Mouse (Mus musculus): ENCODE measurements around the gene Gm17416. TPM values are rescaled to one million over a fixed set of nuclear protein-coding genes. Genes with fewer than 3 reads are reported as not detected.

Gm17416 gene
- polyA plus RNA-seq, 1 experiment from 2014 or later: not detected

- Histone ChIP-seq H3K27ac (replicated peaks) (no peak within 1 kb of the TSS), H3K4me3 (replicated peaks) (no peak within 1 kb of the TSS), H3K27me3 (no peaks in the 10 kb centered on the region), H3K9me3 (replicated peaks) (no peaks in the 10 kb centered on the region), H3K4me1 (replicated peaks) (no peaks in the 10 kb centered on the region), H3K4me2 (no peak within 1 kb of the TSS), H3K9ac (no peak within 1 kb of the TSS), H3K36me3 (replicated peaks) (no peaks in the 10 kb centered on the region)
- no peak for ATAC-seq (ENCODE audit: insufficient read depth)
- WGBS (ENCODE audit: insufficient replicate concordance): 44% methylated on average over 11 of the region's 11 CpGs
Measured at GRCm38 (mm10) chr2:152572114-152572794, 3.1 kb downstream of the Gm17416 start, which contains the start of gene Defb21. Gene Defb21, plus strand, starts transcription at chr2:152572744.

- Histone ChIP-seq H3K36me3 (replicated peaks) (no peaks in the 10 kb centered on the region), H3K27me3 (no peaks in the 10 kb centered on the region), H3K4me2 (no peak overlapping the region), H3K4me1 (replicated peaks) (no peaks in the 10 kb centered on the region), H3K9me3 (replicated peaks) (no peaks in the 10 kb centered on the region), H3K27ac (replicated peaks) (no peak overlapping the region), H3K4me3 (replicated peaks) (no peak overlapping the region), H3K9ac (no peak overlapping the region)
- no peak for ATAC-seq (ENCODE audit: insufficient read depth)
- 73% methylated on average over 8 of the region's 8 CpGs for WGBS (ENCODE audit: insufficient replicate concordance)
Measured at GRCm38 (mm10) chr2:152573484-152573883, 4.3 kb downstream of the Gm17416 start.

GRCm38 (mm10) chr2:152580107-152580506, 11.0 kb downstream of the Gm17416 start, which contains the start of gene Defb19:
Gene Defb19, minus strand, starts transcription at chr2:152580312.
- Histone ChIP-seq H3K4me2 (no peak within 1 kb of the TSS), H3K27me3 (no peaks in the 10 kb centered on the region), H3K4me3 (replicated peaks) (no peak within 1 kb of the TSS), H3K9me3 (replicated peaks) (no peaks in the 10 kb centered on the region), H3K9ac (no peak within 1 kb of the TSS), H3K27ac (replicated peaks) (no peak within 1 kb of the TSS), H3K36me3 (replicated peaks) (no peaks in the 10 kb centered on the region), H3K4me1 (replicated peaks) (no peaks in the 10 kb centered on the region)
- 44% methylated on average over 7 of the region's 7 CpGs for WGBS (ENCODE audit: insufficient replicate concordance)
- ATAC-seq (ENCODE audit: insufficient read depth): no peak

GRCm38 (mm10) chr2:152580612-152581011, 11.5 kb downstream of the Gm17416 start:
- 59% methylated on average over 11 of the region's 11 CpGs for WGBS (ENCODE audit: insufficient replicate concordance)
- no peak for ATAC-seq (ENCODE audit: insufficient read depth)
- Histone ChIP-seq H3K4me1 (replicated peaks) (no peaks in the 10 kb centered on the region), H3K9ac (no peak overlapping the region), H3K36me3 (replicated peaks) (no peaks in the 10 kb centered on the region), H3K9me3 (replicated peaks) (no peaks in the 10 kb centered on the region), H3K4me3 (replicated peaks) (no peak overlapping the region), H3K4me2 (no peak overlapping the region), H3K27ac (replicated peaks) (no peak overlapping the region), H3K27me3 (no peaks in the 10 kb centered on the region)

DNA sequence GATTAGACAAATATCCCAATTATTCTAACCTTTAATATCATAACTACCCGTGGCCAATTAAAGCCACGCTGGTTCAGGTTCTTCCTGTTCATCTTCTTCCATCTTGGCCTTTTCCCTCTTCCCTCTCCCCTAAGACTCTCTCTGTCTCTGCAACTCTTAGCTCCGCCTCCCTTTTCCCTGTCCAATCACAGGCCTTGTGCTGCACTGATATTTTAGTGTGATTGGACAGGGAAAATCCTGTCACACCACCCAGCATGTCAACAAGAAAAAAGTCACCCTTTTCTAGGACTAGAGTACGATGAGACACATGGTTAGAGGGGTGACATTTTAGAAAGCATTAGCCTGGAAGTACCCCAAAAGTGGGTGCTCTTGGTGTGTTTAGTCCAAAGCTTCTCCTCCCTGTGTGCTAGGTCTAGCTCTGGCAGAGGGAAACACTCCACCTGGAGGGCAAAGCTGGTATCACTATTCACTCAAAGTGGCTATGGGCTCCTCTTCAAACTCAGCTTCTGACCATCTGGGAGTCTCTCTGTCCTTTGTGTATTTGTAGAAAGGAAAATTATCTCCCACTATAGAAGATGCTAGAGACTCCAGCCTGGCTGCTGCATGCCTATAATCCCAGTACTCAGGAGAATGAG, 17.9 kb downstream of the Gm17416 start:
- Histone ChIP-seq H3K36me3 (replicated peaks) (no peaks in the 10 kb centered on the region), H3K4me3 (replicated peaks) (no peak overlapping the region), H3K4me2 (no peak overlapping the region), H3K27ac (replicated peaks) (no peak overlapping the region), H3K9me3 (replicated peaks) (no peaks in the 10 kb centered on the region), H3K4me1 (replicated peaks) (no peaks in the 10 kb centered on the region), H3K27me3 (no peaks in the 10 kb centered on the region), H3K9ac (no peak overlapping the region)
- no peak for ATAC-seq (ENCODE audit: insufficient read depth)
- WGBS (ENCODE audit: insufficient replicate concordance): 52% methylated on average over 4 of the region's 4 CpGs

- Histone ChIP-seq H3K4me1 (replicated peaks) (no peaks in the 10 kb centered on the region), H3K4me2 (no peak overlapping the region), H3K9me3 (replicated peaks) (no peaks in the 10 kb centered on the region), H3K27ac (replicated peaks) (no peak overlapping the region), H3K9ac (no peak overlapping the region), H3K4me3 (replicated peaks) (no peak overlapping the region), H3K36me3 (replicated peaks) (no peaks in the 10 kb centered on the region), H3K27me3 (no peaks in the 10 kb centered on the region)
- 36% methylated on average over 2 of the region's 2 CpGs for WGBS (ENCODE audit: insufficient replicate concordance)
- ATAC-seq (ENCODE audit: insufficient read depth): no peak
Measured at GRCm38 (mm10) chr2:152588450-152588849, 19.3 kb downstream of the Gm17416 start.

GRCm38 (mm10) chr2:152589021-152589420, 19.9 kb downstream of the Gm17416 start:
- Histone ChIP-seq H3K9ac (no peak overlapping the region), H3K4me3 (replicated peaks) (no peak overlapping the region), H3K4me2 (no peak overlapping the region), H3K9me3 (replicated peaks) (no peaks in the 10 kb centered on the region), H3K4me1 (replicated peaks) (no peaks in the 10 kb centered on the region), H3K27me3 (no peaks in the 10 kb centered on the region), H3K27ac (replicated peaks) (no peak overlapping the region), H3K36me3 (replicated peaks) (no peaks in the 10 kb centered on the region)
- WGBS (ENCODE audit: insufficient replicate concordance): 32% methylated on average over 6 of the region's 6 CpGs
- no peak for ATAC-seq (ENCODE audit: insufficient read depth)

DNA sequence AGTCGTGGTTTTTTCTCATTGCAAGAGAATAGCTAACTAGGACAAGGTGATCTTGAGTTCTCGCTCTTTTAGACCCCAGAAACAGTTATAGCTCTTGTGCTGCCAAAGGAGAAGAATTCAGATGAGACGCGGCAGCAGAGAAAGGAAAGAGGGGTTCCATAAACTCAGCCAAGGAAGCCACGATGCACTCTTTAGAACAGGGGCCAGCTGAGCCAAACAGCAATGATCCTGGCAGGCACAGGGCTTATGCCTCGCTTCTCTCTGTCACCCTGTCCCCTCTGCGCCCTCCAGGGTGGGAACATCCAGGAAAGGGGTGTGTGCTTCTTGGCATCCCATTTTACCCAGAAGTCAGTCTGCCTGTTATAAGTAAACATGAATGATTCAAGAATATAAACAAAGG, 30.2 kb downstream of the Gm17416 start, which contains the start of gene Defb45:
Gene Defb45 (minus strand): TSS at position 101 of the 400 bp plus-strand sequence.
- no peak for ATAC-seq (ENCODE audit: insufficient read depth)
- WGBS (ENCODE audit: insufficient replicate concordance): 56% methylated on average over 7 of the region's 7 CpGs
- Histone ChIP-seq H3K4me2 (no peak within 1 kb of the TSS), H3K27me3 (no peaks in the 10 kb centered on the region), H3K9me3 (replicated peaks) (no peaks in the 10 kb centered on the region), H3K4me3 (replicated peaks) (no peak within 1 kb of the TSS), H3K4me1 (replicated peaks) (no peaks in the 10 kb centered on the region), H3K9ac (no peak within 1 kb of the TSS), H3K27ac (replicated peaks) (no peak within 1 kb of the TSS), H3K36me3 (replicated peaks) (no peaks in the 10 kb centered on the region)

GRCm38 (mm10) chr2:152600076-152600475, 30.9 kb downstream of the Gm17416 start:
- H3K4me1 ChIP-seq (replicated peaks): no peaks in the 10 kb centered on the region
- WGBS (ENCODE audit: insufficient replicate concordance): 73% methylated on average over 6 of the region's 6 CpGs
- no peak overlapping the region for H3K4me2 ChIP-seq
- no peaks in the 10 kb centered on the region for H3K9me3 ChIP-seq (replicated peaks)
- no peak overlapping the region for H3K4me3 ChIP-seq (replicated peaks)
- no peaks in the 10 kb centered on the region for H3K27me3 ChIP-seq
- no peaks in the 10 kb centered on the region for H3K36me3 ChIP-seq (replicated peaks)
- H3K27ac ChIP-seq (replicated peaks): no peak overlapping the region
- no peak overlapping the region for H3K9ac ChIP-seq
- no peak for ATAC-seq (ENCODE audit: insufficient read depth)

DNA sequence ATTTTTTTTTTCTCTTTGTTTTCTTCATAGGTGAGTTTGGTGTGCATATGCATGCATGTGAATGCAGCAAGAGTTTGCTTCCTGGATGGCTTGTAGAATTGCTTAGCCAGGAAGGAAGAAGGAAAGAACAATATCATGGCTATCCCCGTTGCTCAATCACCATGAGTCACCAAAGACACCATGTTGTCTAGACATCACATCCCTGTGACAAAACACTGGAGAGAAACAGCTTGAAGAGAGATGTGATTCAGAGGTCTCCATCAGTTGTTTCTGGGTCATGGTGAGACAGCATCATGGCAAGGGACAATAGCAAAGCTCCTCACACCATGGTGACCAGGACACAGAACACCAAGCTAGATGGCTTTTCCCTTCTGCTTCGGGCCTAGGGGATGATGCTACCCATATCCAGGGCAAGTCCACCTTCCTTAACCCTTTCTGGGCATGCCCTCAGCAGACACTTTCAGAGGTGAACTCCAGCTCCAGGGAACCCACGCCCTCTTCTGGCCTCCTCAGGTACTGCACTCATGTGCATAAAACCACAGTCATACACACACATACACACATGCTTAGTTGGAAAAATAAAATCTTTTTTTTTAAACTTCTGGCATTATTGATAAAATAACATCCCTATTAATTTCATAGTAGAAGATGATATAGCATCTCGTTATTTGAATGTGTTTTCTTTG, 32.3 kb downstream of the Gm17416 start:
- H3K27ac ChIP-seq (replicated peaks): no peak overlapping the region
- H3K27me3 ChIP-seq: no peaks in the 10 kb centered on the region
- no peaks in the 10 kb centered on the region for H3K4me1 ChIP-seq (replicated peaks)
- H3K4me3 ChIP-seq (replicated peaks): no peak overlapping the region
- H3K9me3 ChIP-seq (replicated peaks): no peaks in the 10 kb centered on the region
- H3K9ac ChIP-seq: no peak overlapping the region
- WGBS (ENCODE audit: insufficient replicate concordance): 40% methylated on average over 4 of the region's 4 CpGs
- H3K36me3 ChIP-seq (replicated peaks): no peaks in the 10 kb centered on the region
- ATAC-seq (ENCODE audit: insufficient read depth): no peak
- H3K4me2 ChIP-seq: no peak overlapping the region

GRCm38 (mm10) chr2:152604057-152604456, 34.9 kb downstream of the Gm17416 start, which contains the start of gene Defb36:
Gene Defb36, plus strand, starts transcription at chr2:152604327.
- Histone ChIP-seq H3K4me1 (replicated peaks) (no peaks in the 10 kb centered on the region), H3K4me3 (replicated peaks) (no peak within 1 kb of the TSS), H3K27ac (replicated peaks) (no peak within 1 kb of the TSS), H3K36me3 (replicated peaks) (no peaks in the 10 kb centered on the region), H3K9ac (no peak within 1 kb of the TSS), H3K4me2 (no peak within 1 kb of the TSS), H3K9me3 (replicated peaks) (no peaks in the 10 kb centered on the region), H3K27me3 (no peaks in the 10 kb centered on the region)
- no peak for ATAC-seq (ENCODE audit: insufficient read depth)
- WGBS (ENCODE audit: insufficient replicate concordance): 67% methylated on average over 15 of the region's 15 CpGs
